Mouse (Mus musculus) midbrain, embryonic 16.5 days (tissue): ENCODE data around the gene 0610030E20Rik. TPM values are rescaled to one million over a fixed set of nuclear protein-coding genes. Genes with fewer than 3 reads are reported as not detected.

Source experiments
- ATAC-seq: fragments of 200-750 bp; cut with Nextera tagmentation; 2 replicates; pipeline ENCODE4 v1.8.0; 2017; ENCODE audit warnings: moderate TSS enrichment
- H3K27ac ChIP-seq: fragments of 300-500 bp; sonication (generic); 2 replicates; pipeline ENCODE4 v1.5.1; 2014; ENCODE audit warnings: mild to moderate bottlenecking, low read length, mixed read lengths
- H3K27me3 ChIP-seq: fragments of 300-500 bp; sonication (generic); 2 replicates; pipeline ENCODE4 v1.6.1; 2014; ENCODE audit warnings: low read depth, low read length, mixed read lengths; ENCODE audit not compliant: control insufficient read depth, insufficient read depth
- H3K36me3 ChIP-seq: fragments of 300-500 bp; sonication (generic); 2 replicates; pipeline ENCODE4 v1.6.1; 2014; ENCODE audit warnings: mild to moderate bottlenecking, low read length, moderate library complexity, mixed read lengths; ENCODE audit not compliant: control insufficient read depth, insufficient read depth
- H3K4me1 ChIP-seq: fragments of 300-500 bp; sonication (generic); 2 replicates; pipeline ENCODE4 v1.6.1; 2014; ENCODE audit warnings: mild to moderate bottlenecking, low read length, mixed read lengths; ENCODE audit not compliant: control insufficient read depth, insufficient read depth
- H3K4me2 ChIP-seq: fragments of 300-500 bp; sonication (generic); 2 replicates; pipeline ENCODE4 v1.6.1; 2014; ENCODE audit warnings: mild to moderate bottlenecking, low read length, mixed read lengths
- H3K4me3 ChIP-seq: fragments of 300-500 bp; sonication (generic); 2 replicates; pipeline ENCODE4 v1.5.1; 2014; ENCODE audit warnings: low read depth, mild to moderate bottlenecking, low read length, moderate library complexity, mixed read lengths
- H3K9ac ChIP-seq: fragments of 300-500 bp; sonication (generic); 2 replicates; pipeline ENCODE4 v1.6.1; 2014; ENCODE audit warnings: low read depth, low read length, mixed read lengths
- H3K9me3 ChIP-seq: fragments of 300-500 bp; sonication (generic); replicated peaks from 2 replicates; pipeline ENCODE4 v1.6.1; 2014; ENCODE audit warnings: mild to moderate bottlenecking, low read length, mixed read lengths; ENCODE audit not compliant: control insufficient read depth, poor library complexity, severe bottlenecking
- WGBS: fragments of 180-500 bp; shearing (Covaris S2); extraction: QIAGEN DNeasy Blood & Tissue Kit; methylation state at CpG from one replicate; pipeline ENCODE4 v1.1.7; 2014; 5-methylcytosine and 5-hydroxymethylcytosine counted together
- polyA plus RNA-seq: library from polyadenylated mRNA; unstranded; fragments of >200 nt; fragmentation: Nextera tagmentation; extraction: Ambion mirVana; gene quantifications from 2 replicates; pipeline ENCODE4 v1.2.1, GENCODE M21; 2015

0610030E20Rik gene
- polyA plus RNA-seq, 1 experiment from 2014 or later = 16.5 TPM

GRCm38 (mm10) chr6:72356001-72356532, 8.9 kb downstream of the 0610030E20Rik start:
- Histone ChIP-seq H3K36me3 (peaks cover 9% of the 10 kb centered on the region; the same call in 1 of the 2 replicates), H3K4me3 (peak overlapping the region; percentile 71), H3K4me1 (peaks cover 25% of the 10 kb centered on the region), H3K4me2 (peak overlapping the region; percentile 95), H3K27ac (no peak overlapping the region; the same call in 1 of the 2 replicates), H3K9ac (peak overlapping the region; percentile 75), H3K9me3 (no peaks in the 10 kb centered on the region), H3K27me3 (no peaks in the 10 kb centered on the region)
- WGBS = 58% methylated on average over 5 of the region's 8 CpGs
- ATAC-seq = peak; percentile 26

GRCm38 (mm10) chr6:72357164-72358079, 10.3 kb downstream of the 0610030E20Rik start:
- Histone ChIP-seq H3K4me1 (peaks cover 31% of the 10 kb centered on the region), H3K4me3 (no peak overlapping the region), H3K9me3 (no peaks in the 10 kb centered on the region), H3K36me3 (peaks cover 9% of the 10 kb centered on the region; the same call in 1 of the 2 replicates), H3K27me3 (no peaks in the 10 kb centered on the region), H3K27ac (no peak overlapping the region), H3K4me2 (no peak overlapping the region), H3K9ac (no peak overlapping the region)
- 77% methylated on average over 5 of the region's 5 CpGs for WGBS
- ATAC-seq = no peak

GRCm38 (mm10) chr6:72358086-72358764, 11.1 kb downstream of the 0610030E20Rik start:
- Histone ChIP-seq H3K36me3 (peaks cover 9% of the 10 kb centered on the region; the same call in 1 of the 2 replicates), H3K27ac (no peak overlapping the region), H3K4me3 (no peak overlapping the region), H3K9me3 (no peaks in the 10 kb centered on the region), H3K9ac (no peak overlapping the region), H3K4me1 (peaks cover 35% of the 10 kb centered on the region), H3K4me2 (no peak overlapping the region), H3K27me3 (no peaks in the 10 kb centered on the region)
- ATAC-seq = no peak
- WGBS = 92% methylated on average over 10 of the region's 10 CpGs

- no peak overlapping the region for H3K4me2 ChIP-seq
- no peak for ATAC-seq
- H3K36me3 ChIP-seq = peaks cover 9% of the 10 kb centered on the region; the same call in 1 of the 2 replicates
- no peak overlapping the region for H3K4me3 ChIP-seq
- H3K27ac ChIP-seq = no peak overlapping the region
- 67% methylated on average over 2 of the region's 2 CpGs for WGBS
- peaks cover 35% of the 10 kb centered on the region for H3K4me1 ChIP-seq
- H3K27me3 ChIP-seq = no peaks in the 10 kb centered on the region
- no peaks in the 10 kb centered on the region for H3K9me3 ChIP-seq
- no peak overlapping the region for H3K9ac ChIP-seq
Observed at GRCm38 (mm10) chr6:72359343-72359742, 12.2 kb downstream of the 0610030E20Rik start.

GRCm38 (mm10) chr6:72359891-72360598, 12.9 kb downstream of the 0610030E20Rik start:
- Histone ChIP-seq H3K4me3 (no peak overlapping the region), H3K36me3 (peaks cover 9% of the 10 kb centered on the region; the same call in 1 of the 2 replicates), H3K4me2 (no peak overlapping the region), H3K9me3 (no peaks in the 10 kb centered on the region), H3K27me3 (no peaks in the 10 kb centered on the region; the same call in 1 of the 2 replicates), H3K27ac (no peak overlapping the region), H3K4me1 (peaks cover 29% of the 10 kb centered on the region), H3K9ac (no peak overlapping the region)
- WGBS = 87% methylated on average over 11 of the region's 11 CpGs
- ATAC-seq = no peak

GRCm38 (mm10) chr6:72360599-72360935, 13.4 kb downstream of the 0610030E20Rik start:
- Histone ChIP-seq H3K4me2 (no peak overlapping the region; the same call in 1 of the 2 replicates), H3K36me3 (peaks cover 9% of the 10 kb centered on the region; the same call in 1 of the 2 replicates), H3K9me3 (no peaks in the 10 kb centered on the region), H3K27ac (no peak overlapping the region), H3K4me1 (peaks cover 28% of the 10 kb centered on the region), H3K4me3 (no peak overlapping the region), H3K9ac (no peak overlapping the region), H3K27me3 (no peaks in the 10 kb centered on the region; the same call in 1 of the 2 replicates)
- ATAC-seq = no peak
- WGBS = 62% methylated on average over 7 of the region's 7 CpGs

GRCm38 (mm10) chr6:72361121-72361551, 14.0 kb downstream of the 0610030E20Rik start:
- H3K27me3 ChIP-seq = no peaks in the 10 kb centered on the region; the same call in 1 of the 2 replicates
- H3K9ac ChIP-seq = 0 out of 2 replicates have a peak overlapping the region, but pooled peaks have one; percentile 5
- H3K27ac ChIP-seq = no peak overlapping the region
- peak overlapping the region; percentile 80 for H3K4me3 ChIP-seq
- peaks cover 24% of the 10 kb centered on the region for H3K4me1 ChIP-seq
- no peaks in the 10 kb centered on the region for H3K9me3 ChIP-seq
- peak overlapping the region; percentile 84 for H3K4me2 ChIP-seq
- no peak for ATAC-seq
- H3K36me3 ChIP-seq = peaks cover 9% of the 10 kb centered on the region; the same call in 1 of the 2 replicates
- WGBS = 86% methylated on average over 5 of the region's 5 CpGs
